Mouse (Mus musculus) lung, embryonic 14.5 days (tissue): ENCODE data around the gene Hand1. TPM values are rescaled to one million over a fixed set of nuclear protein-coding genes. Genes with fewer than 3 reads are reported as not detected.
A peak's percentile ranks its signal among the peaks of the same experiment; 100 is the strongest.

Source experiments
- ATAC-seq: fragments of 200-750 bp; cut with Nextera tagmentation; 2 replicates; pipeline ENCODE4 v1.8.0; 2017; ENCODE audit warnings: mild to moderate bottlenecking, moderate TSS enrichment, moderate library complexity; ENCODE audit not compliant: insufficient read depth
- DNase-seq: peaks from one replicate; pipeline ENCODE4 v3.0.0-alpha.2; 2015
- H3K27ac ChIP-seq: fragments of 300-500 bp; sonication (generic); 2 replicates; pipeline ENCODE4 v1.5.1; 2014; ENCODE audit warnings: low read depth, mild to moderate bottlenecking, moderate library complexity
- H3K27me3 ChIP-seq: fragments of 300-500 bp; sonication (generic); 2 replicates; pipeline ENCODE4 v1.6.1; 2014; ENCODE audit warnings: low read length, control low read depth; ENCODE audit not compliant: insufficient read depth
- H3K36me3 ChIP-seq: fragments of 300-500 bp; sonication (generic); 2 replicates; pipeline ENCODE4 v1.6.1; 2014; ENCODE audit warnings: control low read depth; ENCODE audit not compliant: insufficient read depth
- H3K4me1 ChIP-seq: fragments of 300-500 bp; sonication (generic); 2 replicates; pipeline ENCODE4 v1.6.1; 2014; ENCODE audit warnings: antibody characterized with exemption, control low read depth; ENCODE audit not compliant: insufficient read depth
- H3K4me2 ChIP-seq: fragments of 300-500 bp; sonication (generic); 2 replicates; pipeline ENCODE4 v1.6.1; 2014; ENCODE audit warnings: mild to moderate bottlenecking
- H3K4me3 ChIP-seq: fragments of 300-500 bp; sonication (generic); 2 replicates; pipeline ENCODE4 v1.5.1; 2014; ENCODE audit warnings: low read depth, low read length
- H3K9ac ChIP-seq: fragments of 300-500 bp; sonication (generic); 2 replicates; pipeline ENCODE4 v1.6.1; 2014
- H3K9me3 ChIP-seq: fragments of 300-500 bp; sonication (generic); 2 replicates; pipeline ENCODE4 v1.6.1; 2016; ENCODE audit warnings: low read depth, low read length, control low read depth
- CTCF ChIP-seq: IDR thresholded peaks from 2 replicates; pipeline ENCODE4 v1.5.1; 2016; ENCODE audit warnings: antibody characterized with exemption, low read depth
- WGBS: fragments of 180-500 bp; shearing (Covaris S2); extraction: QIAGEN DNeasy Blood & Tissue Kit; methylation state at CpG from one replicate; pipeline ENCODE4 v1.1.7; 2014; 5-methylcytosine and 5-hydroxymethylcytosine counted together
- polyA plus RNA-seq: library from polyadenylated mRNA; unstranded; fragments of >200 nt; fragmentation: Nextera tagmentation; extraction: Ambion mirVana; gene quantifications from 2 replicates; pipeline ENCODE4 v1.2.1, GENCODE M21; 2014

The Hand1 gene
- not detected in 2 replicates for polyA plus RNA-seq

- DNase-seq = no peak
- no peak within 1 kb of the TSS for H3K4me2 ChIP-seq
- no peak for TF ChIP-seq CTCF
- no peak within 1 kb of the TSS for H3K9ac ChIP-seq
- H3K4me1 ChIP-seq = 0 out of 2 replicates have a peak, but pooled peaks cover 4% of the 10 kb centered on the region
- WGBS = 5% methylated on average over 23 of the region's 23 CpGs
- H3K9me3 ChIP-seq = no peaks in the 10 kb centered on the region
- H3K27ac ChIP-seq = no peak within 1 kb of the TSS
- H3K36me3 ChIP-seq = no peaks in the 10 kb centered on the region
- H3K27me3 ChIP-seq = peaks cover 98% of the 10 kb centered on the region
- ATAC-seq = no peak
- H3K4me3 ChIP-seq = peak within 1 kb of the TSS; percentile 4; the same call in 1 of the 2 replicates
Measured at GRCm38 (mm10) chr11:57832552-57833201, at the start of gene Hand1. Hand1 (minus strand) TSS chr11:57832818.

GRCm38 (mm10) chr11:57876157-57876556 lies 43.5 kb upstream of the Hand1 start:
- H3K36me3 ChIP-seq = no peaks in the 10 kb centered on the region
- H3K27me3 ChIP-seq = no peaks in the 10 kb centered on the region
- no peaks in the 10 kb centered on the region for H3K4me1 ChIP-seq
- no peak overlapping the region for H3K4me3 ChIP-seq
- H3K27ac ChIP-seq = no peak overlapping the region
- no peaks in the 10 kb centered on the region for H3K9me3 ChIP-seq
- TF ChIP-seq CTCF = no peak
- DNase-seq (no peak), ATAC-seq (no peak)
- H3K9ac ChIP-seq = no peak overlapping the region
- 61% methylated on average over 2 of the region's 2 CpGs for WGBS
- H3K4me2 ChIP-seq = no peak overlapping the region

GRCm38 (mm10) chr11:57873014-57873413 lies 40.4 kb upstream of the Hand1 start:
- DNase-seq = no peak
- Histone ChIP-seq H3K9me3 (no peaks in the 10 kb centered on the region), H3K4me3 (no peak overlapping the region), H3K4me1 (no peaks in the 10 kb centered on the region), H3K4me2 (no peak overlapping the region), H3K36me3 (no peaks in the 10 kb centered on the region), H3K9ac (no peak overlapping the region), H3K27ac (no peak overlapping the region), H3K27me3 (no peaks in the 10 kb centered on the region)
- 44% methylated on average over 3 of the region's 3 CpGs for WGBS
- TF ChIP-seq CTCF = no peak
- ATAC-seq = no peak

GRCm38 (mm10) chr11:57868753-57869460 lies 36.3 kb upstream of the Hand1 start:
- Histone ChIP-seq H3K27me3 (no peaks in the 10 kb centered on the region), H3K27ac (no peak overlapping the region), H3K9me3 (no peaks in the 10 kb centered on the region), H3K36me3 (no peaks in the 10 kb centered on the region), H3K4me1 (peaks cover 4% of the 10 kb centered on the region; the same call in 1 of the 2 replicates), H3K4me2 (no peak overlapping the region), H3K4me3 (no peak overlapping the region), H3K9ac (no peak overlapping the region)
- peak; percentile 72 for TF ChIP-seq CTCF
- ATAC-seq (peak; percentile 60; the same call in 1 of the 2 replicates), DNase-seq (peak; percentile 70)
- 44% methylated on average over 9 of the region's 9 CpGs for WGBS

- H3K9ac ChIP-seq = no peak overlapping the region
- no peak for DNase-seq
Measured at GRCm38 (mm10) chr11:57866466-57866865, 33.8 kb upstream of the Hand1 start.

GRCm38 (mm10) chr11:57864577-57864976 lies 32.0 kb upstream of the Hand1 start:
- 7% methylated on average over 8 of the region's 8 CpGs for WGBS
- Histone ChIP-seq H3K9ac (no peak overlapping the region), H3K36me3 (no peaks in the 10 kb centered on the region), H3K9me3 (no peaks in the 10 kb centered on the region), H3K4me1 (peaks cover 4% of the 10 kb centered on the region; the same call in 1 of the 2 replicates), H3K27me3 (no peaks in the 10 kb centered on the region), H3K27ac (no peak overlapping the region), H3K4me3 (no peak overlapping the region), H3K4me2 (no peak overlapping the region)
- no peak for TF ChIP-seq CTCF
- DNase-seq (no peak), ATAC-seq (0 out of 2 replicates have a peak, but pooled peaks have one; percentile 36)

More at GRCm38 (mm10) chr11:57866466-57866865, 33.8 kb upstream of the Hand1 start:
- no peak overlapping the region for H3K4me3 ChIP-seq
- TF ChIP-seq CTCF = no peak
- ATAC-seq = 0 out of 2 replicates have a peak, but pooled peaks have one; percentile 33
- H3K27ac ChIP-seq = no peak overlapping the region
- WGBS = 6% methylated on average over 7 of the region's 7 CpGs
- H3K36me3 ChIP-seq = no peaks in the 10 kb centered on the region
- H3K4me2 ChIP-seq = no peak overlapping the region
- no peaks in the 10 kb centered on the region for H3K27me3 ChIP-seq
- H3K4me1 ChIP-seq = peaks cover 4% of the 10 kb centered on the region; the same call in 1 of the 2 replicates
- H3K9me3 ChIP-seq = no peaks in the 10 kb centered on the region

GRCm38 (mm10) chr11:57862088-57862487 lies 29.5 kb upstream of the Hand1 start:
- DNase-seq (no peak), ATAC-seq (no peak)
- 84% methylated on average over 7 of the region's 7 CpGs for WGBS
- Histone ChIP-seq H3K9ac (no peak overlapping the region), H3K4me1 (peaks cover 4% of the 10 kb centered on the region; the same call in 1 of the 2 replicates), H3K4me3 (no peak overlapping the region), H3K27me3 (no peaks in the 10 kb centered on the region), H3K9me3 (no peaks in the 10 kb centered on the region), H3K27ac (no peak overlapping the region), H3K4me2 (no peak overlapping the region), H3K36me3 (no peaks in the 10 kb centered on the region)
- TF ChIP-seq CTCF = no peak
